Comparison of ENCODE assay signal across 30 mouse cellular contexts in genomic region chr7:133576281-133576680, GRCm38 (mm10). TPM values are rescaled to one million over a fixed set of nuclear protein-coding genes. Genes with fewer than 3 reads are reported as not detected.
"Had no signal": no experiment of that assay in that cellular context is flagged by ENCODE, and none has a peak within 500 bp of the region (broad histone marks: within the 10 kb centered on the region; RNA-seq: fewer than 3 reads in every experiment).

No protein-coding gene starts in this region.

- DNase-seq: gastrocnemius, postnatal 14 days; gastrocnemius, postnatal 36 days; heart, adult 18-20 months; heart, postnatal 10 days; heart, postnatal 36 days; kidney, adult 11 months; kidney, adult 8-10 months; kidney, postnatal 14 days; kidney, postnatal 36 days; layer of hippocampus, adult 9-11 months; layer of hippocampus, postnatal 36 days; left cerebral cortex, postnatal 4 days had no signal

- ATAC-seq: hindbrain, postnatal 0 days; intestine, embryonic 16.5 days; liver, embryonic 12.5 days had no signal

- H3K4me2 ChIP-seq: heart, embryonic 11.5 days; hindbrain, embryonic 13.5 days; hindbrain, embryonic 15.5 days; limb, embryonic 13.5 days; limb, embryonic 15.5 days; liver, embryonic 12.5 days had no signal

- H3K27ac ChIP-seq: hindbrain, embryonic 13.5 days; hindbrain, embryonic 15.5 days; hindbrain, postnatal 0 days; kidney, postnatal 0 days; limb, embryonic 13.5 days; limb, embryonic 15.5 days; liver, embryonic 12.5 days; liver, embryonic 14.5 days had no signal

- H3K4me1 ChIP-seq: hindbrain, embryonic 15.5 days; limb, embryonic 15.5 days; liver, embryonic 12.5 days had no signal

- H3K9me3 ChIP-seq: hindbrain, embryonic 13.5 days; hindbrain, embryonic 15.5 days; limb, embryonic 13.5 days; limb, embryonic 15.5 days; liver, embryonic 12.5 days had no signal

- H3K27me3 ChIP-seq: hindbrain, embryonic 13.5 days; hindbrain, embryonic 15.5 days; limb, embryonic 13.5 days; limb, embryonic 15.5 days; liver, embryonic 12.5 days had no signal

- H3K4me3 ChIP-seq: hindbrain, embryonic 13.5 days; hindbrain, embryonic 15.5 days; limb, embryonic 13.5 days; limb, embryonic 15.5 days; liver, embryonic 12.5 days had no signal

- H3K36me3 ChIP-seq: hindbrain, embryonic 13.5 days; hindbrain, embryonic 15.5 days; limb, embryonic 13.5 days; limb, embryonic 15.5 days; liver, embryonic 12.5 days had no signal

- H3K9ac ChIP-seq: hindbrain, embryonic 13.5 days; hindbrain, embryonic 15.5 days; limb, embryonic 13.5 days; limb, embryonic 15.5 days; liver, embryonic 12.5 days; liver, embryonic 14.5 days had no signal

RNA-seq across cellular contexts. Expression of gene Tex36, which starts 25.7 kb away (rescaled TPM):
- polyA plus RNA-seq: frontal cortex, adult 2 months; heart, embryonic 11.5 days; heart, embryonic 14.5 days; heart, embryonic 16.5 days; hindbrain, embryonic 11.5 days; hindbrain, embryonic 15.5 days; hindbrain, postnatal 0 days; intestine, embryonic 14.5 days; kidney, embryonic 14.5 days; large intestine, adult 2 months; limb, embryonic 13.5 days; limb, embryonic 15.5 days; liver, embryonic 12.5 days; liver, embryonic 14.5 days; liver, embryonic 16.5 days had no signal
